Mouse (Mus musculus) megakaryocyte, embryonic 14.5 days (primary cell): ENCODE data around the gene 4933406M09Rik. TPM values are rescaled to one million over a fixed set of nuclear protein-coding genes. Genes with fewer than 3 reads are reported as not detected.

Source experiments
- H3K27me3 ChIP-seq: replicated peaks from 2 replicates; pipeline ENCODE3; 2012; ENCODE audit warnings: inconsistent platforms
- H3K36me3 ChIP-seq: replicated peaks from 2 replicates; pipeline ENCODE3; 2012; ENCODE audit warnings: low read length, inconsistent platforms, mixed read lengths
- H3K4me1 ChIP-seq: 2 replicates; pipeline ENCODE4 v1.6.1; 2012; ENCODE audit warnings: inconsistent platforms
- H3K4me3 ChIP-seq: replicated peaks from 2 replicates; pipeline ENCODE3; 2012; ENCODE audit warnings: moderate library complexity, mild to moderate bottlenecking, inconsistent platforms
- H3K9me3 ChIP-seq: 2 replicates; pipeline ENCODE4 v1.6.1; 2012; ENCODE audit warnings: inconsistent platforms
- FLI1 ChIP-seq: IDR thresholded peaks from 2 replicates; pipeline ENCODE4 v1.6.1; 2012; ENCODE audit warnings: low read length, inconsistent platforms, mixed read lengths
- GATA1 ChIP-seq: IDR thresholded peaks from 3 replicates; pipeline ENCODE4 v1.6.1; 2012; ENCODE audit warnings: mixed read lengths, low read length, inconsistent platforms, borderline replicate concordance
- polyA plus RNA-seq: library from polyadenylated mRNA; stranded (reverse); fragments of >175 nt; gene quantifications from 2 replicates; pipeline ENCODE4 v1.2.3, GENCODE M21; 2012; ENCODE audit warnings: low replicate concordance; ENCODE audit not compliant: insufficient read depth

4933406M09Rik gene
- polyA plus RNA-seq, 1 experiment = 0.16 TPM

DNA sequence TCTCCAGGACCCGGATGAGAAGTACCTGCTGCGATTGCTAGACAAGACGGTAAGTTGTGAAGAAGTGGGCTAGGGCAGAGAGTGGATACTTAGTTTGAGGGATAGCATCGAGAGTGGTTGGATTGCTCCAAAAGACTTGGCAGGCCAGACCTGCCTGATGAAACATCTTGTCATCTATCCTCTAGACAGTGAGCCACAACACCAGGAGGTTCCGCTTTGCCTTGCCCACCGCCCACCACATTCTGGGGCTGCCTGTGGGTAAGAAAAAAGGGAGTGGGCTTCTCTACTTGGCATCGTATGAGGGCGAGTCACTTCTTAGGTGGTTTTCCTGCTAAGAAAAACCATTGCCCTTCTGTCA is 20.7 kb downstream of the 4933406M09Rik start:
- Histone ChIP-seq H3K9me3 (no peaks in the 10 kb centered on the region), H3K4me3 (peak overlapping the region; percentile 92), H3K4me1 (peaks cover 18% of the 10 kb centered on the region), H3K27me3 (peaks cover 4% of the 10 kb centered on the region), H3K36me3 (peaks cover 41% of the 10 kb centered on the region)
- TF ChIP-seq FLI1 (no peak), GATA1 (no peak)

- TF ChIP-seq GATA1 (no peak), FLI1 (no peak)
- H3K36me3 ChIP-seq = peaks cover 46% of the 10 kb centered on the region
- peaks cover 18% of the 10 kb centered on the region for H3K4me1 ChIP-seq
- no peaks in the 10 kb centered on the region for H3K9me3 ChIP-seq
- no peak overlapping the region for H3K4me3 ChIP-seq
- peaks cover 4% of the 10 kb centered on the region for H3K27me3 ChIP-seq
Measured at GRCm38 (mm10) chr1:134408080-134408479, 22.3 kb downstream of the 4933406M09Rik start.

DNA sequence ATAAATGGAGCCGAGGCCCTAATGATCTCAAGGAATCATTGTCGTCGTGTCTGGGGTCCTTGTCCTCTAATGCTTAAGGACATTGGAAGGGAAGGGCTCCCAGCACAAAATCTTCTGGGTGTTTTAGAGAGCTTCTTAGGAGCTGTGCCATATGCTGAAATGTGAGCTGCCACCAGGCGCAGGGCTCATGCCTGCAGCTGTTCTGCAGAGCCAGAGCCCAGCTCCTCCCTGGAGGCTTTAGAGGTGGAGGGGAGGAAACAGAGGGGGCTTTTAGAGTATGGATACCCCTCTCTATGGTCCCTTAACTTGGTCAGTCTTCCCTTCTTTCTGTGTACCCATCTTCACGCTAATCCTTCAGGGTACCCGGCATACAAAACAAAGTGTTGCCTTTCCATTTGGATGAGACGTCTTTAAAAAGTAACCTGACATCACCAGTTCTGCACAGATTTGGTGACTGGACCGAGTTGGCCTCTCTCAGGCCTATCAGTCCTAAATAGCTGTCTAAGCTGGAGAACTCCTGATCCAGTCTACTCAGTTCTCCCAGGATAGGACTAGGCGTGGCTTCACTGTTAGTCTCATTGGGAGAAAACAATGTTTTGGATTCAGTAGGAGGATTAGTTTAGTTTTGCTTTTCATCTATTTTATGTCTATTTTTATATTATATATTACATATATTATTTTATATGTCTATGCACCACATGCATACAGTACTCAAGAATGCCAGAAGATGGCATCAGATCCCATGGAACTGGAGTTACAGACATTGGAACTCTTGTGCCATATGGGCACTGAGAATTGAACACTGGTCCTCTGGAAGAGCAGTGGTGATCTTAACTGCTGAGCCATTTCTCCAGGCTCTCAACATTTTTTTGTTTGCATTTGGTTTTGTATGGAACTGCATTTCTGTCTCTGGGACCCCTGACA is 26.2 kb downstream of the 4933406M09Rik start:
- peaks cover 23% of the 10 kb centered on the region for H3K4me1 ChIP-seq
- H3K36me3 ChIP-seq = peaks cover 49% of the 10 kb centered on the region
- TF ChIP-seq FLI1 (no peak), GATA1 (no peak)
- H3K9me3 ChIP-seq = no peaks in the 10 kb centered on the region
- no peak overlapping the region for H3K4me3 ChIP-seq
- H3K27me3 ChIP-seq = no peaks in the 10 kb centered on the region

- Histone ChIP-seq H3K36me3 (peaks cover 41% of the 10 kb centered on the region), H3K4me3 (no peak overlapping the region), H3K9me3 (no peaks in the 10 kb centered on the region), H3K27me3 (no peaks in the 10 kb centered on the region), H3K4me1 (peaks cover 40% of the 10 kb centered on the region)
- no peak for TF ChIP-seq GATA1
- TF ChIP-seq FLI1 = no peak
Measured at GRCm38 (mm10) chr1:134414038-134414437, 28.3 kb downstream of the 4933406M09Rik start.

- no peak for TF ChIP-seq GATA1
- no peak for TF ChIP-seq FLI1
- peak overlapping the region; percentile 96 for H3K4me3 ChIP-seq
- H3K4me1 ChIP-seq = peaks cover 46% of the 10 kb centered on the region
- no peaks in the 10 kb centered on the region for H3K9me3 ChIP-seq
- H3K36me3 ChIP-seq = peaks cover 38% of the 10 kb centered on the region
- H3K27me3 ChIP-seq = no peaks in the 10 kb centered on the region
Measured at GRCm38 (mm10) chr1:134414501-134415167, 28.9 kb downstream of the 4933406M09Rik start.

DNA sequence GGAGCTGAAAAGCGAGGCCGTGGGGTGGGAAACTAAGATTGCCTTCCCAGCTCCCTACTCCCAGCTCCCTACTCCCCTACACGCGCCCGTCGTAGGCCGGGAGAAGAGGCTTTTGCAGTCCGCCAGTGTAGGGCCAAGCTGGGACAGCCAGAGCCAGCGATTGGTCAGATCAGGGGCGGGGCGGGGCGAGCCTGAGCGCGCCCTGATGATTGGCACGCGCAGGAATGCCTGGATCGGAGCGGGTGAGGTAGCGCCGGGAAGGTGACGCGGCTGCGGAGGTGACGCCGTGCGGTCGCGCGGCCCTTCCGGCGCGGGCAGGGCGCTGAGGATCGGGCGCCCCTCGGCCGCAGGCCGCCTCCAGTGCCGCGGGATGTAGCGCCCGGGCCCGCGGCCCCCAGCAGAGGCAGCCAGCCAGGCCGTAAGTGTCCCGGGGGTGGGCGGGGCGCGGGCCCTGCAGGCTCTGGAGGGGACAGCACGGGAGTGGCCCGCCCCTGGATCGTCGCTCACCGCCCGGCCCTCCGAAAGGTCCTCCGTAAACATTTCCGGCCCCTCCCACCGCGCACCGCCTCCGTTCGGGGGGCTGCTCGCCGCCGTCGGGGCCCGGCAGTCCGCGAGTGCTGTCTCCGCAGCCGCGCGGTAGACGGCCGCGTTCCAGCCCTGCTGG is 29.6 kb downstream of the 4933406M09Rik start, which contains the start of gene Adipor1:
TSS of gene Adipor1 (plus strand) at position 211 of the 664 bp plus-strand sequence.
- H3K9me3 ChIP-seq = no peaks in the 10 kb centered on the region
- peak within 1 kb of the TSS; percentile 96 for H3K4me3 ChIP-seq
- peaks cover 32% of the 10 kb centered on the region for H3K36me3 ChIP-seq
- peaks cover 53% of the 10 kb centered on the region for H3K4me1 ChIP-seq
- no peaks in the 10 kb centered on the region for H3K27me3 ChIP-seq
- TF ChIP-seq FLI1 (peak; percentile 39; the same call in 1 of the 2 replicates), GATA1 (no peak)

DNA sequence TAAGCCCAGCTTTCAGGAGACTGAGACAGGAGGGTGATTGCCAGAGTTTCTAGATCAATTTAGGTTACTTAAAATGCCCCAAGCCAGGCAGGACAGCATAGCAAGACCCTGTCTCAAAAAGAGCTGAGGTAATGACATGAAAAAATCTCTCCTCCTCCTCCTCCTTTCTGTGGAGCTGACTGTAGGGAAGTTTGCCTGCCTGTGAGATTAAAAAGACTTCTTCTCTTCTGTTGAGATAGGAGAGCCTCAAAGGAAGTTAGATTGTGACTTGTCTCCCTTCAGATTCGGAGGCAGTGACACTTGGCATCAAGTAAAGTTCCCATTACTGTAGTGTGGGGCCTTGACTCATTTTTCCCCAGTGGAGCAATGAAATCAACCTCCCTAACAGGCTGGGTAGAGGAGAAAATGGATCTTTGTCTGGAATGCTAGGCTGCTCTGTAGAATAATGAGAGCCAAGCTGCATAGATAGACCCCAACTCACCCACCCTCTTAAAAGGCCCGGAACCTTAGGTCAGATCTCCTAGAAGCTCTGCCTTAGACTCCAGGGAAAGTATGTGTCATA is 32.8 kb downstream of the 4933406M09Rik start:
- Histone ChIP-seq H3K27me3 (no peaks in the 10 kb centered on the region), H3K4me3 (peak overlapping the region; percentile 96), H3K9me3 (no peaks in the 10 kb centered on the region), H3K36me3 (peaks cover 42% of the 10 kb centered on the region), H3K4me1 (peaks cover 81% of the 10 kb centered on the region)
- TF ChIP-seq GATA1 (no peak), FLI1 (no peak)

GRCm38 (mm10) chr1:134419176-134419575 is 33.4 kb downstream of the 4933406M09Rik start:
- no peak for TF ChIP-seq FLI1
- Histone ChIP-seq H3K4me1 (peaks cover 83% of the 10 kb centered on the region), H3K36me3 (peaks cover 48% of the 10 kb centered on the region), H3K9me3 (no peaks in the 10 kb centered on the region), H3K4me3 (peak overlapping the region; percentile 96), H3K27me3 (no peaks in the 10 kb centered on the region)

DNA sequence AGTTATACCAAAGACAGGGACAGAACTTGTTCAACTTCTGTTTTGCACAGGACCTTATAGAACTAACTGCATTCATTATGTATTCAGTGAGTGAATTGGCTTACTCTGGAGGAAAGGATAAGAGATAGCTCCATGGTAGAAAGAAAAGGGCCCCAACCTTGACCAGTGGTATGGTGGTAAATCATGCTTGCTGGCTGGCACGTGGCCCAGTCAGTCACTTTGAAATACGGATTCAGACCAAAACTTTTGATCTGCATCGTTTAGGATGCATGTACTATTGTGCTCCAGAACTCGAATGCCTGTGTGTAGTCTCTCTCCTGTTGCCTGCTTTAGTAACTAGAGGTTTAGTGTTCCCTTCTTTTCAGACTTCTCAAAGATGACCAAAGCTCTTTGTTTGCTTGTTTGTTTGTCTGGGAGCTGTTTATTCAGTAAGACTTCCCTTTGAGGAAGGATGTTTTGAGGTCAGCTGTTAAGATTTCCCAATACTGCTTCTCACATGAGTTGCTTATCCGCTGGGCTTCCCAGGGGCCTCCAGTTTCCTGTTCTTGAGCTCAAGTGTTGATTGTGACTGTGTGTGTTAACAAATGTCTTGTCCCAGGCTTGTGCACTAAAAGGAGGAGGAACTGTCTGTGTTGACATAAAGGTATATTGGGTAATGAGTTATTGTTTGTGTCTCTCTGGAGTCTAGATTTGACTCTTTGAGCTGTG is 34.2 kb downstream of the 4933406M09Rik start:
- H3K27me3 ChIP-seq = no peaks in the 10 kb centered on the region
- TF ChIP-seq FLI1 (no peak), GATA1 (no peak)
- no peaks in the 10 kb centered on the region for H3K9me3 ChIP-seq
- peaks cover 56% of the 10 kb centered on the region for H3K36me3 ChIP-seq
- H3K4me3 ChIP-seq = peak overlapping the region; percentile 96
- peaks cover 79% of the 10 kb centered on the region for H3K4me1 ChIP-seq

GRCm38 (mm10) chr1:134423911-134424310 is 38.2 kb downstream of the 4933406M09Rik start:
- Histone ChIP-seq H3K27me3 (no peaks in the 10 kb centered on the region), H3K36me3 (peaks cover 83% of the 10 kb centered on the region), H3K4me1 (peaks cover 71% of the 10 kb centered on the region), H3K9me3 (no peaks in the 10 kb centered on the region), H3K4me3 (no peak overlapping the region)
- TF ChIP-seq FLI1 (no peak), GATA1 (no peak)
